Mouse (Mus musculus): ENCODE measurements around the gene Clint1. TPM values are rescaled to one million over a fixed set of nuclear protein-coding genes. Genes with fewer than 3 reads are reported as not detected.

Gene Clint1
- polyA plus RNA-seq, 1 experiment from 2014 or later = 80.2 TPM

GRCm38 (mm10) chr11:45906109-45906786, 54.4 kb downstream of the Clint1 start:
- no peaks in the 10 kb centered on the region for H3K9me3 ChIP-seq (replicated peaks)
- no peak overlapping the region for H3K9ac ChIP-seq
- peak; percentile 94 for ATAC-seq (ENCODE audit: insufficient number of reproducible peaks, low FRiP score)
- WGBS = 64% methylated on average over 8 of the region's 8 CpGs
- peaks cover 73% of the 10 kb centered on the region for H3K36me3 ChIP-seq
- H3K4me1 ChIP-seq (replicated peaks) = no peaks in the 10 kb centered on the region
- 0 out of 2 replicates have a peak overlapping the region, but pooled peaks have one; percentile 15 for H3K27ac ChIP-seq (ENCODE audit: poor library complexity, severe bottlenecking)
- H3K4me3 ChIP-seq = no peak overlapping the region
- no peaks in the 10 kb centered on the region for H3K27me3 ChIP-seq (replicated peaks)
- H3K4me2 ChIP-seq = no peak overlapping the region

- no peak overlapping the region for H3K9ac ChIP-seq
- H3K4me3 ChIP-seq = no peak overlapping the region
- WGBS = 76% methylated on average over 5 of the region's 5 CpGs
- H3K4me1 ChIP-seq (replicated peaks) = no peaks in the 10 kb centered on the region
- H3K27ac ChIP-seq (ENCODE audit: poor library complexity, severe bottlenecking) = no peak overlapping the region
- ATAC-seq (ENCODE audit: insufficient number of reproducible peaks, low FRiP score) = no peak
- H3K27me3 ChIP-seq (replicated peaks) = no peaks in the 10 kb centered on the region
- peaks cover 78% of the 10 kb centered on the region for H3K36me3 ChIP-seq
- no peak overlapping the region for H3K4me2 ChIP-seq
- H3K9me3 ChIP-seq (replicated peaks) = no peaks in the 10 kb centered on the region
Measured at GRCm38 (mm10) chr11:45907301-45907700, 55.5 kb downstream of the Clint1 start.

GRCm38 (mm10) chr11:45908070-45908469, 56.2 kb downstream of the Clint1 start:
- no peak for ATAC-seq (ENCODE audit: insufficient number of reproducible peaks, low FRiP score)
- H3K4me2 ChIP-seq = no peak overlapping the region
- WGBS = 94% methylated on average over 7 of the region's 7 CpGs
- no peaks in the 10 kb centered on the region for H3K4me1 ChIP-seq (replicated peaks)
- H3K9ac ChIP-seq = no peak overlapping the region
- H3K27ac ChIP-seq (ENCODE audit: poor library complexity, severe bottlenecking) = no peak overlapping the region
- no peak overlapping the region for H3K4me3 ChIP-seq
- no peaks in the 10 kb centered on the region for H3K9me3 ChIP-seq (replicated peaks)
- peaks cover 75% of the 10 kb centered on the region for H3K36me3 ChIP-seq
- H3K27me3 ChIP-seq (replicated peaks) = no peaks in the 10 kb centered on the region

- H3K27me3 ChIP-seq (replicated peaks) = no peaks in the 10 kb centered on the region
- H3K27ac ChIP-seq (ENCODE audit: poor library complexity, severe bottlenecking) = no peak overlapping the region
- ATAC-seq (ENCODE audit: insufficient number of reproducible peaks, low FRiP score) = no peak
- H3K9ac ChIP-seq = no peak overlapping the region
- no peaks in the 10 kb centered on the region for H3K9me3 ChIP-seq (replicated peaks)
- WGBS = 97% methylated on average over 7 of the region's 7 CpGs
- peaks cover 67% of the 10 kb centered on the region for H3K36me3 ChIP-seq
- H3K4me2 ChIP-seq = no peak overlapping the region
- H3K4me1 ChIP-seq (replicated peaks) = no peaks in the 10 kb centered on the region
- H3K4me3 ChIP-seq = no peak overlapping the region
Measured at GRCm38 (mm10) chr11:45908894-45909293, 57.0 kb downstream of the Clint1 start.

- H3K27me3 ChIP-seq (replicated peaks) = no peaks in the 10 kb centered on the region
- H3K9ac ChIP-seq = no peak overlapping the region
- no peaks in the 10 kb centered on the region for H3K9me3 ChIP-seq (replicated peaks)
- H3K4me2 ChIP-seq = no peak overlapping the region
- H3K36me3 ChIP-seq = peaks cover 61% of the 10 kb centered on the region
- 98% methylated on average over 5 of the region's 5 CpGs for WGBS
- no peak overlapping the region for H3K4me3 ChIP-seq
- no peak for ATAC-seq (ENCODE audit: insufficient number of reproducible peaks, low FRiP score)
- H3K27ac ChIP-seq (ENCODE audit: poor library complexity, severe bottlenecking) = no peak overlapping the region
- no peaks in the 10 kb centered on the region for H3K4me1 ChIP-seq (replicated peaks)
Measured at GRCm38 (mm10) chr11:45910701-45911100, 58.9 kb downstream of the Clint1 start.

GRCm38 (mm10) chr11:45916196-45916595, 64.3 kb downstream of the Clint1 start:
- no peak overlapping the region for H3K27ac ChIP-seq (ENCODE audit: poor library complexity, severe bottlenecking)
- WGBS = 85% methylated on average over 10 of the region's 10 CpGs

GRCm38 (mm10) chr11:45918018-45918417, 66.2 kb downstream of the Clint1 start:
- 92% methylated on average over 6 of the region's 6 CpGs for WGBS
- Histone ChIP-seq H3K4me1 (replicated peaks) (peaks cover 3% of the 10 kb centered on the region), H3K4me3 (no peak overlapping the region), H3K36me3 (no peaks in the 10 kb centered on the region), H3K27me3 (replicated peaks) (no peaks in the 10 kb centered on the region), H3K4me2 (no peak overlapping the region), H3K9ac (no peak overlapping the region), H3K27ac (ENCODE audit: poor library complexity, severe bottlenecking) (no peak overlapping the region), H3K9me3 (replicated peaks) (no peaks in the 10 kb centered on the region)
- no peak for ATAC-seq (ENCODE audit: insufficient number of reproducible peaks, low FRiP score)

More at GRCm38 (mm10) chr11:45916196-45916595, 64.3 kb downstream of the Clint1 start:
- H3K9ac ChIP-seq = no peak overlapping the region
- no peaks in the 10 kb centered on the region for H3K27me3 ChIP-seq (replicated peaks)
- peaks cover 13% of the 10 kb centered on the region for H3K36me3 ChIP-seq
- H3K4me2 ChIP-seq = no peak overlapping the region
- no peak for ATAC-seq (ENCODE audit: insufficient number of reproducible peaks, low FRiP score)
- H3K4me3 ChIP-seq = no peak overlapping the region
- H3K9me3 ChIP-seq (replicated peaks) = no peaks in the 10 kb centered on the region
- H3K4me1 ChIP-seq (replicated peaks) = no peaks in the 10 kb centered on the region; the same call in 1 of the 2 replicates

GRCm38 (mm10) chr11:45918836-45919235, 67.0 kb downstream of the Clint1 start:
- Histone ChIP-seq H3K27ac (ENCODE audit: poor library complexity, severe bottlenecking) (no peak overlapping the region), H3K27me3 (replicated peaks) (no peaks in the 10 kb centered on the region), H3K4me1 (replicated peaks) (peaks cover 3% of the 10 kb centered on the region), H3K4me2 (no peak overlapping the region), H3K4me3 (no peak overlapping the region), H3K9me3 (replicated peaks) (no peaks in the 10 kb centered on the region), H3K36me3 (no peaks in the 10 kb centered on the region), H3K9ac (no peak overlapping the region)
- ATAC-seq (ENCODE audit: insufficient number of reproducible peaks, low FRiP score) = no peak
- WGBS = 63% methylated on average over 4 of the region's 4 CpGs

- Histone ChIP-seq H3K4me2 (peak overlapping the region; percentile 51), H3K4me3 (no peak overlapping the region)
Measured at GRCm38 (mm10) chr11:45921026-45921425, 69.2 kb downstream of the Clint1 start.

GRCm38 (mm10) chr11:45921480-45921898, 69.6 kb downstream of the Clint1 start:
- H3K27me3 ChIP-seq (replicated peaks) = no peaks in the 10 kb centered on the region
- 18% methylated on average over 10 of the region's 10 CpGs for WGBS
- H3K36me3 ChIP-seq = no peaks in the 10 kb centered on the region
- no peak overlapping the region for H3K9ac ChIP-seq
- H3K27ac ChIP-seq (ENCODE audit: poor library complexity, severe bottlenecking) = no peak overlapping the region
- H3K4me3 ChIP-seq = no peak overlapping the region
- ATAC-seq (ENCODE audit: insufficient number of reproducible peaks, low FRiP score) = no peak
- H3K9me3 ChIP-seq (replicated peaks) = no peaks in the 10 kb centered on the region
- peaks cover 3% of the 10 kb centered on the region for H3K4me1 ChIP-seq (replicated peaks)
- H3K4me2 ChIP-seq = peak overlapping the region; percentile 51

More at GRCm38 (mm10) chr11:45921026-45921425, 69.2 kb downstream of the Clint1 start:
- Histone ChIP-seq H3K9me3 (replicated peaks) (no peaks in the 10 kb centered on the region), H3K36me3 (no peaks in the 10 kb centered on the region), H3K9ac (no peak overlapping the region), H3K27me3 (replicated peaks) (no peaks in the 10 kb centered on the region), H3K27ac (ENCODE audit: poor library complexity, severe bottlenecking) (no peak overlapping the region), H3K4me1 (replicated peaks) (peaks cover 3% of the 10 kb centered on the region)
- no peak for ATAC-seq (ENCODE audit: insufficient number of reproducible peaks, low FRiP score)
- 56% methylated on average over 8 of the region's 8 CpGs for WGBS

- ATAC-seq (ENCODE audit: insufficient number of reproducible peaks, low FRiP score) = no peak
- WGBS = 77% methylated on average over 6 of the region's 6 CpGs
- no peak overlapping the region for H3K9ac ChIP-seq
- no peak overlapping the region for H3K4me2 ChIP-seq
- H3K27me3 ChIP-seq (replicated peaks) = no peaks in the 10 kb centered on the region
- H3K4me3 ChIP-seq = no peak overlapping the region
- peaks cover 3% of the 10 kb centered on the region for H3K4me1 ChIP-seq (replicated peaks)
- peaks cover 12% of the 10 kb centered on the region for H3K36me3 ChIP-seq
- no peak overlapping the region for H3K27ac ChIP-seq (ENCODE audit: poor library complexity, severe bottlenecking)
- no peaks in the 10 kb centered on the region for H3K9me3 ChIP-seq (replicated peaks)
Measured at GRCm38 (mm10) chr11:45925436-45925835, 73.6 kb downstream of the Clint1 start.
